Mouse (Mus musculus) adrenal gland, postnatal 4 days (tissue): Measurements from ENCODE around the gene Gm10720. TPM values are rescaled to one million over a fixed set of nuclear protein-coding genes. Genes with fewer than 3 reads are reported as not detected.
"Not testable (repeated sequence)": the region's sequence is repeated elsewhere in the genome, so short reads cannot be mapped to it uniquely, and the experiment has no call there.

ENCODE experiments used
- DNase-seq, 2 experiments: peaks; one replicate each; pipeline ENCODE4 v3.0.0; 2021 to 2022; ENCODE audit warnings: low spot score in 2 of 2, mixed read lengths in 2 of 2
- long read RNA-seq, 2 experiments: library from polyadenylated mRNA; stranded (forward); transcript quantifications; one replicate each; pipeline ENCODE4 v2.0.0; 2021
- total RNA-seq, 2 experiments: library from RNA; stranded (reverse); gene quantifications; 2 replicates each; pipeline ENCODE4 v1.2.3; 2021

The Gm10720 gene
- not detected for total RNA-seq
- long read RNA-seq, experiment 1: 0 reads
- long read RNA-seq, experiment 2: 0 reads

DNA sequence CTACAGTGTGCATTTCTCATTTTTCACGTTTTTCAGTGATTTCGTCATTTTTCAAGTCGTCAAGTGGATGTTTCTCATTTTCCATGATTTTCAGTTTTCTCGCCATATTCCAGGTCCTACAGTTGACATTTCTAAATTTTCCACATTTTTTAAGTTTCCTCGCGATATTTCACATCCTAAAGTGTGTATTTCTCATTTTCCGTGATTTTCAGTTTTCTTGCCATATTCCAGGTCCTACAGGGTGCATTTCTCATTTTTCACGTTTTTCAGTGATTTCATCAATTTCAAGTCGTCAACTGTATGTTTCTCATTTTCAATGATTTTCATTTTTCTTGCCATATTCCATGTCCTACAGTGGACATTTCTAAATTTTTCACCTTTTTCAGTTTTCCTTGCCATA is at the start of gene Gm10720:
Gm10720 (plus strand) TSS at position 301 of the 400 bp plus-strand sequence.
- not testable (repeated sequence) for DNase-seq

DNA sequence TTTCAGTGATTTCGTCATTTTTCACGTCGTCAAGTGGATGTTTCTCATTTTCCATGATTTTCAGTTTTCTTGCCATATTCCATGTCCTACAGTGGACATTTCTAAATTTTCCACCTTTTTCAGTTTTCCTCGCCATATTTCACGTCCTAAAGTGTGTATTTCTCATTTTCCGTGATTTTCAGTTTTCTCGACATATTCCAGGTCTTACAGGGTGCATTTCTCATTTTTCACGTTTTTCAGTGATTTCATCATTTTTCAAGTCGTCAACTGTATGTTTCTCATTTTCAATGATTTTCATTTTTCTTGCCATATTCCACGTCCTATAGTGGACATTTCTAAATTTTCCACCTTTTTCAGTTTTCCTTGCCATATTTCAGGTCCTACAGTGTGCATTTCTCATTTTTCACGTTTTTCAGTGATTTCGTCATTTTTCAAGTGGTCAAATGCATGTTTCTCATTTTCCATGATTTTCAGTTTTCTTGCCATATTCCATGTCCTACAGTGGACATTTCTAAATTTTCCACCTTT is 14.9 kb upstream of the Gm10720 start, which contains the start of gene Gm10722:
Gm10722 (plus strand) TSS at position 478 of the 528 bp plus-strand sequence.
- DNase-seq: peak in 1 of 2 experiments; percentile 6

DNA sequence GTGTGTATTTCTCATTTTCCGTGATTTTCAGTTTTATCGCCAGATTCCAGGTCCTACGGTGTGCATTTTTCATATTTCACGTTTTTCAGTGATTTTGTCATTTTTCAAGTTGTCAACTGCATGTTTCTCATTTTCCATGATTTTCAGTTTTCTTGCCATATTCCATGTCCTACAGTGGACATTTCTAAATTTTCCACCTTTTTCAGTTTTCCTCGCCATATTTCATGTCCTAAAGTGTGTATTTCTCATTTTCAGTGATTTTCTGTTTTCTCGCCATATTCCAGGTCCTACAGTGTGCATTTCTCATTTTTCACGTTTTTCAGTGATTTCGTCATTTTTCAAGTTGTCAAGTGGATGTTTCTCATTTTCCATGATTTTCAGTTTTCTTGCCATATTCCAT is 14.4 kb upstream of the Gm10720 start:
- not testable (repeated sequence) for DNase-seq

DNA sequence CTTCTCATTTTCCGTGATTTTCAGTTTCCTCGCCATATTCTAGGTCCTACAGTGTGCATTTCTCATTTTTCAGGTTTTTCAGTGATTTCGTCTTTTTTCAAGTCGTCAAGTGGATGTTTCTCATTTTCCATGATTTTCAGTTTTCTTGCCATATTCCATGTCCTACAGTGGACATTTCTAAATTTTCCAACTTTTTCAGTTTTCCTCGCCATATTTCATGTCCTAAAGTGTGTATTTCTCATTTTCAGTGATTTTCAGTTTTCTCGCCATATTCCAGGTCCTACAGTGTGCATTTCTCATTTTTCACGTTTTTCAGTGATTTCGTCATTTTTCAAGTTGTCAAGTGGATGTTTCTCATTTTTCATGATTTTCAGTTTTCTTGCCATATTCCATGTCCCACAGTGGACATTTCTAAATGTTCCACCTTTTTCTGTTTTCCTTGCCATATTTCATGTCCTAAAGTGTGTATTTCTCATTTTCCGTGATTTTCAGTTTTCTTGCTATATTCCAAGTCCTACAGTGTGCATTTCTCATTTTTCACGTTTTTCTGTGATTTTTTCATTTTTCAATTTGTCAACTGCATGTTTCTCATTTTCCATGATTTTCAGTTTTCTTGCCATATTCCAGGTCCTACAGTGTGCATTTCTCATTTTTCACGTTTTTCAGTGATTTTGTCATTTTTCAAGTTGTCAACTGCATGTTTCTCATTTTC is 13.3 kb upstream of the Gm10720 start:
- DNase-seq: peak; percentile 94 to 100

DNA sequence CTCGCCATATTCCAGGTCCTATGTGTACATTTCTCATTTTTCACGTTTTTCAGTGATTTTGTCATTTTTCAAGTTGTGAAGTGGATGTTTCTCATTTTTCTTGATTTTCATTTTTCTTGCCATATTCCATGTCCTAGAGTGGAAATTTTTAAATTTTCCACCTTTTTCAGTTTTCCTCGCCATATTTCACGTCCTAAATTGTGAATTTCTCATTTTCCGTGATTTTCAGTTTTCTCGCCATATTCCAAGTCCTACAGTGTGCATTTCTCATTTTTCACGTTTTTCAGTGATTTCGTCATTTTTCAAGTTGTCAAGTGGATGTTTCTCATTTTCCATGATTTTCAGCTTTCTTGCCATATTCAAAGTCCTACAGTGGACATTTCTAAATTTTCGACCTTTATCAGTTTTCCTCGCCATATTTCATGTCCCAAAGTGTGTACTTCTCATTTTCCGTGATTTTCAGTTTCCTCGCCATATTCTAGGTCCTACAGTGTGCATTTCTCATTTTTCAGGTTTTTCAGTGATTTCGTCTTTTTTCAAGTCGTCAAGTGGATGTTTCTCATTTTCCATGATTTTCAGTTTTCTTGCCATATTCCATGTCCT is 12.6 kb upstream of the Gm10720 start, which contains the start of gene Gm11168:
Gm11168 (plus strand) TSS at position 553 of the 603 bp plus-strand sequence.
- peak; percentile 4 to 18 for DNase-seq

DNA sequence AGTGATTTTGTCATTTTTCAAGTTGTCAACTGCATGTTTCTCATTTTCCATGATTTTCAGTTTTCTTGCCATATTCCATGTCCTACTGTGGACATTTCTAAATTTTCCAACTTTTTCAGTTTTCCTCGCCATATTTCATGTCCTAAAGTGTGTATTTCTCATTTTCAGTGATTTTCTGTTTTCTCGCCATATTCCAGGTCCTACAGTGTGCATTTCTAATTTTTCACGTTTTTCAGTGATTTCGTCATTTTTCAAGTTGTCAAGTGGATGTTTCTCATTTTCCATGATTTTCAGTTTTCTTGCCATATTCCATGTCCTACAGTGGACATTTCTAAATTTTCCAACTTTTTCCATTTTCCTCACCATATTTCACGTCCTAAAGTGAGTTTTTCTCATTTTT is 9.3 kb upstream of the Gm10720 start:
- not testable (repeated sequence) for DNase-seq

DNA sequence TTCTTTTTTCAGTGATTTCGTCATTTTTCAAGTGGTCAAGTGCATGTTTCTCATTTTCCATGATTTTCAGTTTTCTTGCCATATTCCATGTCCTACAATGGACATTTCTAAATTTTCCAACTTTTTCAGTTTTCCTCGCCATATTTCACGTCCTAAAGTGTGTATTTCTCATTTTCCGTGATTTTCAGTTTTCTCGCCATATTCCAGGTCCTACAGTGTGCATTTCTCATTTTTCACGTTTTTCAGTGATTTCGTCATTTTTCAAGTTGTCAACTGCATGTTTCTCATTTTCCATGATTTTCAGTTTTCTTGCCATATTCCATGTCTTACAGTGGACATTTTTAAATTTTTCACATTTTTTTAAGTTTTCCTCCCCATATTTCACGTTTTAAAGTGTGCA is 8.8 kb upstream of the Gm10720 start:
- DNase-seq: not testable (repeated sequence)

DNA sequence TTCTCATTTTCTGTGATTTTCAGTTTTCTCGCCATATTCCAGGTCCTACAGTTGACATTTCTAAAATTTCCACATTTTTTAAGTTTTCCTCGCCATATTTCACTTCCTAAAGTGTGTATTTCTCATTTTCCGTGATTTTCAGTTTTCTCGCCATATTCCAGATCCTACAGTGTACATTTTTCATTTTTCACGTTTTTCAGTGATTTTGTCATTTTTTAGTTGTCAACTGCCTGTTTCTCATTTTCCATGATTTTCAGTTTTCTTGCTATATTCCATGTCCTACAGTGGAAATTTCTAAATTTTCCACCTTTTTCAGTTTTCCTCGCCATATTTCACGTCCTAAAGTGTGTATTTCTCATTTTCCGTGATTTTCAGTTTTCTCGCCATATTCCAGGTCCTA is 8.2 kb upstream of the Gm10720 start:
- not testable (repeated sequence) for DNase-seq

DNA sequence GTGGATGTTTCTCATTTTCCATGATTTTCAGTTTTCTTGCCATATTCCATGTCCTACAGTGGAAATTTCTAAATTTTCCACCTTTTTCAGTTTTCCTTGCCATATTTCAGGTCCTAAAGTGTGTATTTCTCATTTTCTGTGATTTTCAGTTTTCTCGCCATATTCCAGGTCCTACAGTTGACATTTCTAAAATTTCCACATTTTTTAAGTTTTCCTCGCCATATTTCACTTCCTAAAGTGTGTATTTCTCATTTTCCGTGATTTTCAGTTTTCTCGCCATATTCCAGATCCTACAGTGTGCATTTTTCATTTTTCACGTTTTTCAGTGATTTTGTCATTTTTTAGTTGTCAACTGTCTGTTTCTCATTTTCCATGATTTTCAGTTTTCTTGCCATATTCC is 6.1 kb upstream of the Gm10720 start:
- DNase-seq: not testable (repeated sequence)

DNA sequence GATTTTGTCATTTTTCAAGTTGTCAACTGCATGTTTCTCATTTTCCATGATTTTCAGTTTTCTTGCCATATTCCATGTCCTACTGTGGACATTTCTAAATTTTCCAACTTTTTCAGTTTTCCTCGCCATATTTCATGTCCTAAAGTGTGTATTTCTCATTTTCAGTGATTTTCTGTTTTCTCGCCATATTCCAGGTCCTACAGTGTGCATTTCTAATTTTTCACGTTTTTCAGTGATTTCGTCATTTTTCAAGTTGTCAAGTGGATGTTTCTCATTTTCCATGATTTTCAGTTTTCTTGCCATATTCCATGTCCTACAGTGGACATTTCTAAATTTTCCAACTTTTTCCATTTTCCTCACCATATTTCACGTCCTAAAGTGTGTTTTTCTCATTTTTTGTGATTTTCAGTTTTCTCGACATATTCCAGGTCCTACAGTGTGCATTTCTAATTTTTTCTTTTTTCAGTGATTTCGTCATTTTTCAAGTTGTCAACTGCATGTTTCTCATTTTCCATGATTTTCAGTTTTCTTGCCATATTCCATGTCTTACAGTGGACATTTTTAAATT is 3.3 kb upstream of the Gm10720 start:
- not testable (repeated sequence) for DNase-seq

DNA sequence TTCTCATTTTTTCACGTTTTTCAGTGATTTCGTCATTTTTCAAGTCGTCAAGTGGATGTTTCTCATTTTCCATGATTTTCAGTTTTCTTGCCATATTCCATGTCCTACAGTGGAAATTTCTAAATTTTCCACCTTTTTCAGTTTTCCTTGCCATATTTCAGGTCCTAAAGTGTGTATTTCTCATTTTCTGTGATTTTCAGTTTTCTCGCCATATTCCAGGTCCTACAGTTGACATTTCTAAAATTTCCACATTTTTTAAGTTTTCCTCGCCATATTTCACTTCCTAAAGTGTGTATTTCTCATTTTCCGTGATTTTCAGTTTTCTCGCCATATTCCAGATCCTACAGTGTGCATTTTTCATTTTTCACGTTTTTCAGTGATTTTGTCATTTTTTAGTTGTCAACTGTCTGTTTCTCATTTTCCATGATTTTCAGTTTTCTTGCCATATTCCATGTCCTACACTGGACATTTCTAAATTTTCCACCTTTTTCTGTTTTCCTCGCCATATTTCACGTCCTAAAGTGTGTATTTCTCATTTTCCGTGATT is 2.6 kb upstream of the Gm10720 start, which contains the start of gene Gm10721:
Gm10721 (plus strand) TSS at position 408 of the 547 bp plus-strand sequence.
- not testable (repeated sequence) for DNase-seq

DNA sequence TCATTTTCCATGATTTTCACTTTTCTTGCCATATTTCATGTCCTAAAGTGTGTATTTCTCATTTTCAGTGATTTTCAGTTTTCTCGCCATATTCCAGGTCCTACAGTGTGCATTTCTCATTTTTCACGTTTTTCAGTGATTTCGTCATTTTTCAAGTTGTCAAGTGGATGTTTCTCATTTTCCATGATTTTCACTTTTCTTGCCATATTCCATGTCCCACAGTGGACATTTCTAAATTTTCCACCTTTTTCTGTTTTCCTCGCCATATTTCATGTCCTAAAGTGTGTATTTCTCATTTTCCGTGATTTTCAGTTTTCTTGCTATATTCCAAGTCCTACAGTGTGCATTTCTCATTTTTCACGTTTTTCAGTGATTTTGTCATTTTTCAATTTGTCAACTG is 442 bp downstream of the Gm10720 start:
- peak in 1 of 2 experiments; percentile 10 for DNase-seq

DNA sequence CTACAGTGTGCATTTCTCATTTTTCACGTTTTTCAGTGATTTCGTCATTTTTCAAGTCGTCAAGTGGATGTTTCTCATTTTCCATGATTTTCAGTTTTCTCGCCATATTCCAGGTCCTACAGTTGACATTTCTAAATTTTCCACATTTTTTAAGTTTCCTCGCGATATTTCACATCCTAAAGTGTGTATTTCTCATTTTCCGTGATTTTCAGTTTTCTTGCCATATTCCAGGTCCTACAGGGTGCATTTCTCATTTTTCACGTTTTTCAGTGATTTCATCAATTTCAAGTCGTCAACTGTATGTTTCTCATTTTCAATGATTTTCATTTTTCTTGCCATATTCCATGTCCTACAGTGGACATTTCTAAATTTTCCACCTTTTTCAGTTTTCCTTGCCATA is 1.7 kb downstream of the Gm10720 start, which contains the start of gene Gm10719:
Gm10719 (plus strand) TSS at position 301 of the 400 bp plus-strand sequence.
- not testable (repeated sequence) for DNase-seq

DNA sequence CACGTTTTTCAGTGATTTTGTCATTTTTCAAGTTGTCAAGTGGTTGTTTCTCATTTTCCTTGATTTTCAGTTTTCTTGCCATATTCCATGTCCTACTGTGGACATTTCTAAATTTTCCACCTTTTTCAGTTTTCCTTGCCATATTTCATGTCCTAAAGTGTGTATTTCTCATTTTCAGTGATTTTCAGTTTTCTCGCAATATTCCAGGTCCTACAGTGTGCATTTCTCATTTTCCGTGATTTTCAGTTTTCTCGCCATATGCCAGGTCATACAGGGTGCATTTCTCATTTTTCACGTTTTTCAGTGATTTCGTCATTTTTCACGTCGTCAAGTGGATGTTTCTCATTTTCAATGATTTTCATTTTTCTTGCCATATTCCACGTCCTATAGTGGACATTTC is 3.5 kb downstream of the Gm10720 start:
- peak; percentile 32 to 100 for DNase-seq

DNA sequence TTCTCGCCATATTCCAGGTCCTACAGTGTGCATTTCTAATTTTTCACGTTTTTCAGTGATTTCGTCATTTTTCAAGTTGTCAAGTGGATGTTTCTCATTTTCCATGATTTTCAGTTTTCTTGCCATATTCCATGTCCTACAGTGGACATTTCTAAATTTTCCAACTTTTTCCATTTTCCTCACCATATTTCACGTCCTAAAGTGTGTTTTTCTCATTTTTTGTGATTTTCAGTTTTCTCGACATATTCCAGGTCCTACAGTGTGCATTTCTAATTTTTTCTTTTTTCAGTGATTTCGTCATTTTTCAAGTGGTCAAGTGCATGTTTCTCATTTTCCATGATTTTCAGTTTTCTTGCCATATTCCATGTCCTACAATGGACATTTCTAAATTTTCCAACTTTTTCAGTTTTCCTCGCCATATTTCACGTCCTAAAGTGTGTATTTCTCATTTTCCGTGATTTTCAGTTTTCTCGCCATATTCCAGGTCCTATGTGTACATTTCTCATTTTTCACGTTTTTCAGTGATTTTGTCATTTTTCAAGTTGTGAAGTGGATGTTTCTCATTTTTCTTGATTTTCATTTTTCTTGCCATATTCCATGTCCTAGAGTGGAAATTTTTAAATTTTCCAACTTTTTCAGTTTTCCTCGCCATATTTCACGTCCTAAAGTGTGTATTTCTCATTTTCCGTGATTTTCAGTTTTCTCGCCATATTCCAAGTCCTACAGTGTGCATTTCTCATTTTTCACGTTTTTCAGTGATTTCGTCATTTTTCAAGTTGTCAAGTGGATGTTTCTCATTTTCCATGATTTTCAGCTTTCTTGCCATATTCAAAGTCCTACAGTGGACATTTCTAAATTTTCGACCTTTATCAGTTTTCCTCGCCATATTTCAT is 4.6 kb downstream of the Gm10720 start:
- peak; percentile 38 to 99 for DNase-seq

DNA sequence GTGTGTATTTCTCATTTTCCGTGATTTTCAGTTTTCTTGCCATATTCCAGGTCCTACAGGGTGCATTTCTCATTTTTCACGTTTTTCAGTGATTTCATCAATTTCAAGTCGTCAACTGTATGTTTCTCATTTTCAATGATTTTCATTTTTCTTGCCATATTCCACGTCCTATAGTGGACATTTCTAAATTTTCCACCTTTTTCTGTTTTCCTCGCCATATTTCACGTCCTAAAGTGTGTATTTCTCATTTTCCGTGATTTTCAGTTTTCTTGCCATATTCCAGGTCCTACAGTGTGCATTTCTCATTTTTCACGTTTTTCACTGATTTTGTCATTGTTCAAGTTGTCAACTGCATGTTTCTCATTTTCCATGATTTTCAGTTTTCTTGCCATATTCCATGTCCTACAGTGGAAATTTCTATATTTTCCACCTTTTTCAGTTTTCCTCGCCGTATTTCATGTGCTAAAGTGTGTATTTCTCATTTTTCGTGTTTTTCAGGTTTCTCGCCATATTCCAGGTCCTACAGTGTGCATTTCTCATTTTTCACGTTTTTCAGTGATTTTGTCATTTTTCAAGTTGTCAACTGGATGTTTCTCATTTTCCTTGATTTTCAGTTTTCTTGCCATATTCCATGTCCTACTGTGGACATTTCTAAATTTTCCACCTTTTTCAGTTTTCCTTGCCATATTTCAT is 7.0 kb downstream of the Gm10720 start:
- DNase-seq: not testable (repeated sequence)

DNA sequence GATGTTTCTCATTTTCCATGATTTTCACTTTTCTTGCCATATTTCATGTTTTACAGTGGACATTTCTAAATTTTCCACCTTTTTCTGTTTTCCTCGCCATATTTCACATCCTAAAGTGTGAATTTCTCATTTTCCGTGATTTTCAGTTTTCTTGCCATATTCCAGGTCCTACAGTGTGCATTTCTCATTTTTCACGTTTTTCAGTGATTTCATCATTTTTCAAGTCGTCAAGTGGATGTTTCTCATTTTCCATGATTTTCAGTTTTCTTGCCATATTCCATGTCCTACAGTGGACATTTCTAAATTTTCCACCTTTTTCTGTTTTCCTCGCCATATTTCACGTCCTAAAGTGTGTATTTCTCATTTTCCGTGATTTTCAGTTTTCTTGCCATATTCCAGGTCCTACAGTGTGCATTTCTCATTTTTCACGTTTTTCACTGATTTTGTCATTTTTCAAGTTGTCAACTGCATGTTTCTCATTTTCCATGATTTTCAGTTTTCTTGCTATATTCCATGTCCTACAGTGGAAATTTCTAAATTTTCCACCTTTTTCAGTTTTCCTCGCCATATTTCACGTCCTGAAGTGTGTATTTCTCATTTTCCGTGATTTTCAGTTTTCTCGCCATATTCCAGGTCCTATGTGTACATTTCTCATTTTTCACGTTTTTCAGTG is 8.0 kb downstream of the Gm10720 start, which contains the start of gene Gm10718:
Gm10718 (plus strand) TSS at position 236 of the 673 bp plus-strand sequence.
- DNase-seq: peak in 1 of 2 experiments; percentile 36

DNA sequence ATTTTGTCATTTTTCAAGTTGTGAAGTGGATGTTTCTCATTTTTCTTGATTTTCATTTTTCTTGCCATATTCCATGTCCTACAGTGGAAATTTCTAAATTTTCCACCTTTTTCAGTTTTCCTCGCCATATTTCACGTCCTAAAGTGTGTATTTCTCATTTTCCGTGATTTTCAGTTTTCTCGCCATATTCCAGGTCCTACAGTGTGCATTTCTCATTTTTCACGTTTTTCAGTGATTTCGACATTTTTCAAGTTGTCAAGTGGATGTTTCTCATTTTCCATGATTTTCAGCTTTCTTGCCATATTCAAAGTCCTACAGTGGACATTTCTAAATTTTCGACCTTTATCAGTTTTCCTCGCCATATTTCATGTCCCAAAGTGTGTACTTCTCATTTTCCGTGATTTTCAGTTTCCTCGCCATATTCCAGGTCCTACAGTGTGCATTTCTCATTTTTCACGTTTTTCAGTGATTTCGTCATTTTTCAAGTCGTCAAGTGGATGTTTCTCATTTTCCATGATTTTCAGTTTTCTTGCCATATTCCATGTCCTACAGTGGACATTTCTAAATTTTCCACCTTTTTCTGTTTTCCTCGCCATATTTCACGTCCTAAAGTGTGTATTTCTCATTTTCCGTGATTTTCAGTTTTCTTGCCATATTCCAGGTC is 8.7 kb downstream of the Gm10720 start:
- DNase-seq: not testable (repeated sequence)
